In genomic region chrX:99463962-99464361, GRCm38 (mm10) we compare ENCODE assay signal across 9 mouse cellular contexts. TPM values are rescaled to one million over a fixed set of nuclear protein-coding genes. Genes with fewer than 3 reads are reported as not detected.
DNase-seq lines count a peak whose midpoint lies in the region; ATAC-seq lines count a peak whose summit lies in the region.
"Had no signal": no experiment of that assay in that cellular context is flagged by ENCODE, and none has a peak within 500 bp of the region (broad histone marks: within the 10 kb centered on the region; RNA-seq: fewer than 3 reads in every experiment).

No protein-coding gene starts in this region.

- no peak overlapping the region for H3K27ac ChIP-seq in embryonic facial prominence, embryonic 11.5 days (replicated peaks; ENCODE audit: low read depth, low read length)
- H3K27ac ChIP-seq in kidney, embryonic 14.5 days (ENCODE audit: low read depth, low read length): no peak overlapping the region

- no peaks in the 10 kb centered on the region for H3K27me3 ChIP-seq in embryonic facial prominence, embryonic 11.5 days (ENCODE audit: control insufficient read depth, insufficient read depth, low read length)
- 0 out of 2 replicates have a peak, but pooled peaks cover under 1% of the 10 kb centered on the region for H3K27me3 ChIP-seq in kidney, embryonic 14.5 days (ENCODE audit: control insufficient read depth, insufficient read depth, low read length)

- DNase-seq in cerebellum, adult 18-20 months: peak; percentile 30 to 41
- DNase-seq in cerebellum, postnatal 4 days (ENCODE audit: low spot score in 2 of 2): no peak
- DNase-seq in ES-CJ7 (ENCODE audit: low read depth, low spot score): peak; percentile 59
- peak; percentile 34 for DNase-seq in embryonic facial prominence, embryonic 11.5 days (ENCODE audit: low spot score)
- DNase-seq in B cell, adult 2 months: no peak
- DNase-seq in natural killer cell, adult 2 months (ENCODE audit: low spot score in 2 of 2): no peak

- H3K9me3 ChIP-seq in embryonic facial prominence, embryonic 11.5 days (replicated peaks; ENCODE audit: control insufficient read depth, low read length): no peaks in the 10 kb centered on the region
- H3K9me3 ChIP-seq in kidney, embryonic 14.5 days (ENCODE audit: control insufficient read depth, low read length): no peaks in the 10 kb centered on the region
- H3K9me3 ChIP-seq: megakaryocyte, embryonic 14.5 days had no signal

- WGBS in embryonic facial prominence, embryonic 11.5 days: 45% methylated on average over 6 of the region's 6 CpGs
- WGBS in kidney, embryonic 14.5 days: 26% methylated on average over 6 of the region's 6 CpGs

- H3K4me1 ChIP-seq in embryonic facial prominence, embryonic 11.5 days (ENCODE audit: control insufficient read depth, insufficient read depth, low read length): no peaks in the 10 kb centered on the region
- peaks cover 8% of the 10 kb centered on the region; the same call in 1 of the 2 replicates for H3K4me1 ChIP-seq in kidney, embryonic 14.5 days (ENCODE audit: control insufficient read depth, insufficient read depth, low read length)

- H3K4me3 ChIP-seq in embryonic facial prominence, embryonic 11.5 days (ENCODE audit: low read depth, low read length): no peak overlapping the region
- H3K4me3 ChIP-seq in kidney, embryonic 14.5 days (ENCODE audit: low read length): no peak overlapping the region
- H3K4me3 ChIP-seq: megakaryocyte, embryonic 14.5 days had no signal

- no peak for ATAC-seq in embryonic facial prominence, embryonic 11.5 days (replicated peaks; ENCODE audit: insufficient number of reproducible peaks, low FRiP score, low TSS enrichment, low read depth)
- peak; percentile 91 for ATAC-seq in kidney, embryonic 14.5 days (ENCODE audit: low FRiP score, low TSS enrichment)
- ATAC-seq in megakaryocyte-erythroid progenitor cell, adult 5-6 weeks (replicated peaks; ENCODE audit: low FRiP score, low TSS enrichment, poor library complexity, severe bottlenecking): peak; percentile 74

- H3K36me3 ChIP-seq in embryonic facial prominence, embryonic 11.5 days (replicated peaks; ENCODE audit: control insufficient read depth, insufficient read depth, low read depth, low read length): no peaks in the 10 kb centered on the region; the same call in 1 of the 2 replicates
- H3K36me3 ChIP-seq in kidney, embryonic 14.5 days (ENCODE audit: control insufficient read depth, insufficient read depth, low read length): peaks cover 28% of the 10 kb centered on the region; the same call in 1 of the 2 replicates

- H3K9ac ChIP-seq in embryonic facial prominence, embryonic 11.5 days (replicated peaks; ENCODE audit: low read length): no peak overlapping the region
- no peak overlapping the region for H3K9ac ChIP-seq in kidney, embryonic 14.5 days (ENCODE audit: low read depth, low read length)

- H3K4me2 ChIP-seq in embryonic facial prominence, embryonic 11.5 days (ENCODE audit: low read depth, low read length): no peak overlapping the region
- H3K4me2 ChIP-seq in kidney, embryonic 14.5 days (replicated peaks; ENCODE audit: low read depth, low read length): no peak overlapping the region

RNA-seq across cellular contexts. Expression of gene Pja1, which starts 7.1 kb away (rescaled TPM):
- polyA plus RNA-seq in embryonic facial prominence, embryonic 11.5 days (2014; fragmentation: Nextera tagmentation; extraction: Ambion mirVana): 193 and 197 TPM in 2 replicates
- polyA plus RNA-seq in kidney, embryonic 14.5 days (2014; fragmentation: Nextera tagmentation; extraction: Ambion mirVana): 137 and 176 TPM in 2 replicates
- total RNA-seq in megakaryocyte-erythroid progenitor cell, adult 5-6 weeks (2014; fragmentation: Nextera tagmentation): 34.2 and 43.7 TPM in 2 replicates
- 54.1 and 61.3 TPM in 2 replicates for total RNA-seq in megakaryocyte-erythroid progenitor cell, adult 5-6 weeks (2017)

Comparison
In these comparisons a context has a peak if more than half of its experiments do, and no peak if none do; other contexts are left out.
1. DNase-seq: peak in cerebellum, adult 18-20 months (2 of 2), ES-CJ7 (single experiment) and embryonic facial prominence, embryonic 11.5 days (single experiment); none in cerebellum, postnatal 4 days (0 of 2), B cell, adult 2 months (0 of 2) and natural killer cell, adult 2 months (0 of 2).